Mouse (Mus musculus): ENCODE data around the gene Sh2d4b. TPM values are rescaled to one million over a fixed set of nuclear protein-coding genes. Genes with fewer than 3 reads are reported as not detected.

Gene Sh2d4b
- 0.69 and 6.5 TPM in 2 replicates for polyA plus RNA-seq (2015; fragmentation: Nextera tagmentation; extraction: Ambion mirVana)

DNA sequence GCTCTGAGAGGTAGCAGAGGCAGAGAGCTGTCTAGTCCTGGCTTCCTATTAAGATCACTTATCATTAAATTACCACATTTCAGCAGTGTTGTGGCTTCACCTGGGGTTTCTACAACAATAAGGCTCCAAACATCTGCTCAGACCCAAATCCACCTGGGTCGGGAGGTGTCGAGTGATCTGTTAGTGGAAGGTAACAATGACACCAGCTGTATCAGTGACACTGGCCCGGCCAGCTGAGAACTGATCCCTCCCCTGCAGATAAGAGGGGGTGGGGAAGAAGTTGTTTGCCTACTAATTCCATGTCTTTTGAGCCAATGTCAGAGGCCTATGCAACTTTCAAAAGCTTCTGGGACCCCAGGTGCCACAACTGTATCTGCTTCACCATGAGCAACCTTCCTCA lies at the start of gene Sh2d4b:
Sh2d4b (minus strand) TSS at position 71 of the 400 bp plus-strand sequence.
- ATAC-seq (ENCODE audit: low FRiP score): no peak

GRCm38 (mm10) chr14:40942429-40942828 lies 49.4 kb upstream of the Sh2d4b start:
- H3K9ac ChIP-seq (replicated peaks): no peak overlapping the region
- H3K4me2 ChIP-seq: no peak overlapping the region
- WGBS: 90% methylated on average over 2 of the region's 2 CpGs
- H3K36me3 ChIP-seq: no peaks in the 10 kb centered on the region
- ATAC-seq (ENCODE audit: low FRiP score): no peak
- no peak overlapping the region for H3K27ac ChIP-seq (replicated peaks)
- H3K9me3 ChIP-seq (replicated peaks): no peaks in the 10 kb centered on the region
- no peaks in the 10 kb centered on the region for H3K27me3 ChIP-seq (replicated peaks)
- H3K4me1 ChIP-seq: no peaks in the 10 kb centered on the region
- H3K4me3 ChIP-seq (replicated peaks): no peak overlapping the region

More for the DNA sequence above, at the start of gene Sh2d4b:
- Histone ChIP-seq H3K9ac (replicated peaks) (no peak within 1 kb of the TSS), H3K4me3 (replicated peaks) (no peak within 1 kb of the TSS), H3K27me3 (replicated peaks) (no peaks in the 10 kb centered on the region), H3K36me3 (no peaks in the 10 kb centered on the region), H3K27ac (replicated peaks) (no peak within 1 kb of the TSS), H3K4me2 (no peak within 1 kb of the TSS; the same call in 1 of the 2 replicates), H3K9me3 (replicated peaks) (no peaks in the 10 kb centered on the region), H3K4me1 (peaks cover 9% of the 10 kb centered on the region)
- WGBS: 82% methylated on average over 3 of the region's 3 CpGs

GRCm38 (mm10) chr14:40938380-40938987 lies 45.4 kb upstream of the Sh2d4b start:
- Histone ChIP-seq H3K4me2 (no peak overlapping the region), H3K9ac (replicated peaks) (no peak overlapping the region), H3K27me3 (replicated peaks) (no peaks in the 10 kb centered on the region), H3K9me3 (replicated peaks) (no peaks in the 10 kb centered on the region), H3K4me1 (peaks cover 15% of the 10 kb centered on the region), H3K27ac (replicated peaks) (no peak overlapping the region), H3K4me3 (replicated peaks) (no peak overlapping the region), H3K36me3 (no peaks in the 10 kb centered on the region)
- ATAC-seq (ENCODE audit: low FRiP score): no peak
- 77% methylated on average over 11 of the region's 11 CpGs for WGBS

DNA sequence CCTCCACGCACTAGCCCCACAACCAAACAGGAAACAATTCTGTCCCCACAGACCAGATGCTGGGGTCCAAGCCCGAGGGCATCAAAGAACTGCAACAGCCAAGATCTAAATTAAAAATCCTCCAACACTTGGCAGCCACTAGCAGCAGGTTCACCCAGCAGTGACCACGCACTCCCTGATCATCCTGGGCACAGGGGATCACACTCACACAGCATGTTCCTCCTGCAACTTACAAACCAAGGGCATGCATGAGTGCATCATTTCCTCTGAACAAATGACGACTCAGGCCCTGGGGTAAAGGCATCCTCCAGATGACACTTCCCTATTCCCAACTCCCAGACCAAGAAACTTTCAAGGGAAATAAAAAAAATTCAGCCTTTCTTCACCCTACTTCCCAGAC lies 44.0 kb upstream of the Sh2d4b start:
- Histone ChIP-seq H3K36me3 (no peaks in the 10 kb centered on the region), H3K27me3 (replicated peaks) (no peaks in the 10 kb centered on the region), H3K4me2 (no peak overlapping the region), H3K9ac (replicated peaks) (no peak overlapping the region), H3K9me3 (replicated peaks) (no peaks in the 10 kb centered on the region), H3K27ac (replicated peaks) (no peak overlapping the region), H3K4me3 (replicated peaks) (no peak overlapping the region), H3K4me1 (peaks cover 15% of the 10 kb centered on the region)
- WGBS: 74% methylated on average over 4 of the region's 4 CpGs
- no peak for ATAC-seq (ENCODE audit: low FRiP score)

- WGBS: 87% methylated on average over 1 of the region's 1 CpGs
- Histone ChIP-seq H3K4me3 (replicated peaks) (no peak overlapping the region), H3K9me3 (replicated peaks) (no peaks in the 10 kb centered on the region), H3K36me3 (no peaks in the 10 kb centered on the region), H3K4me1 (peaks cover 26% of the 10 kb centered on the region), H3K9ac (replicated peaks) (no peak overlapping the region; the same call in 1 of the 2 replicates), H3K27ac (replicated peaks) (no peak overlapping the region), H3K4me2 (no peak overlapping the region), H3K27me3 (replicated peaks) (no peaks in the 10 kb centered on the region)
- ATAC-seq (ENCODE audit: low FRiP score): no peak
These were observed 42.4 kb upstream of the Sh2d4b start for GRCm38 (mm10) chr14:40935481-40935880.

GRCm38 (mm10) chr14:40935054-40935453 lies 42.0 kb upstream of the Sh2d4b start:
- Histone ChIP-seq H3K9ac (replicated peaks) (no peak overlapping the region; the same call in 1 of the 2 replicates), H3K27me3 (replicated peaks) (no peaks in the 10 kb centered on the region), H3K4me2 (no peak overlapping the region), H3K4me1 (peaks cover 29% of the 10 kb centered on the region), H3K4me3 (replicated peaks) (no peak overlapping the region), H3K27ac (replicated peaks) (no peak overlapping the region), H3K9me3 (replicated peaks) (no peaks in the 10 kb centered on the region), H3K36me3 (no peaks in the 10 kb centered on the region)
- no peak for ATAC-seq (ENCODE audit: low FRiP score)
- 63% methylated on average over 2 of the region's 2 CpGs for WGBS

DNA sequence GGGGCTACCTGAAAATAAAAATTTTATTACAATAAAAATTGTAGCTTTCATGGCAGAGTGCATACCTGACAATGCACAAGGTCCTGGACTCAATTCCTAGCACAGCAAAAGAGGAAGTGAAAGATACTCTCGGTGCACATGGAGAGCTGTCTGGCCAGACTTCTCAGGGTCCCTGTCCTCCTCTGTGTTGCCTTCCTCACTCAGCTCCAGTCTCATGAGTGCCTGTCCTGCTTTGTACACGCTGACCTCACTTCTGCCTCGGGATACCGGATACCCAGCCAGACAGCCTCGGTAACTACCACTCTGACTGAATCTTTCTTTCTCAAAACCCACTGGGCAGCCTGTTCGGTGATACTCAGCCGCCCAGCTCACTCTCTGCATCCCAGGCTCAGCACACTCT lies 40.3 kb upstream of the Sh2d4b start:
- H3K9me3 ChIP-seq (replicated peaks): no peaks in the 10 kb centered on the region
- no peak overlapping the region for H3K4me3 ChIP-seq (replicated peaks)
- H3K36me3 ChIP-seq: no peaks in the 10 kb centered on the region
- H3K27me3 ChIP-seq (replicated peaks): no peaks in the 10 kb centered on the region
- no peak overlapping the region for H3K27ac ChIP-seq (replicated peaks)
- H3K4me2 ChIP-seq: no peak overlapping the region
- ATAC-seq (ENCODE audit: low FRiP score): no peak
- 87% methylated on average over 7 of the region's 7 CpGs for WGBS
- H3K9ac ChIP-seq (replicated peaks): no peak overlapping the region
- peaks cover 34% of the 10 kb centered on the region for H3K4me1 ChIP-seq

- no peak overlapping the region for H3K9ac ChIP-seq (replicated peaks)
- H3K4me2 ChIP-seq: no peak overlapping the region
- H3K9me3 ChIP-seq (replicated peaks): no peaks in the 10 kb centered on the region
- no peak overlapping the region for H3K4me3 ChIP-seq (replicated peaks)
- no peaks in the 10 kb centered on the region for H3K36me3 ChIP-seq
- 92% methylated on average over 9 of the region's 9 CpGs for WGBS
- no peaks in the 10 kb centered on the region for H3K27me3 ChIP-seq (replicated peaks)
- no peak overlapping the region; the same call in 1 of the 2 replicates for H3K27ac ChIP-seq (replicated peaks)
- peaks cover 37% of the 10 kb centered on the region for H3K4me1 ChIP-seq
- no peak for ATAC-seq (ENCODE audit: low FRiP score)
These were observed 39.2 kb upstream of the Sh2d4b start for GRCm38 (mm10) chr14:40932225-40932624.

DNA sequence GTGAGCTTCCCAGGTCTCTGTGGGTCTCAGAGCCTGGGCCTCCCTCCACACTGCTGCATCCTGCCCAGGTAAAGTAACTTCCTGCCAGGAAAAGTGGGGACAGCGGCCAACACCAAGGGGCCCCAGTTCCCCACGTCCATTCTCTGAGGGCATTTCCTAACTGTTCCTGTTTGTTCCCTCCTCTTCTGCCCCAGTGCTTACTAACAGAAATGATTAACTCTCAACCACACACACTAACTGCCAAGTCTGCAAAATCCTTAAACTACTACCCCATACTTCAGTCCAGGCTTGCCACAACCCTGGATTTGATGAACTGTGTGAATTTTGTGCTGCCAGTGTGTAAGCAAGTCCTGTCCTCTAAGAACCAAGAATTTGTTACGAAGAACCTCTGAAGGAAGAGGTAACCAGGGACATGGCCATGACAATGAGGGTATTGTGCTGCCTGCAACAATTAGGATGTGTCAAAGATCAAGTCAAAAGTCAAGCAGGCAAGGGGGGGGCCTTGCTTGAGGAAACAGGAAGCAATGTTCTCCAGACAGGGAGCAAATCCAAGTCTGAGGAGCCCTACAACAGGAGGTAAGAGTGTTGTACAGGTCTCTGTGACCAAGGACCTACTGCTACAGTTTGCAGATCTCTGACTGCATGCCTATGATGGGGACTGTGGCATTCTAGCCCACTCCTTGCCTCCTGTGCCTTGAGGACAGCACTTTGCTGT lies 38.2 kb upstream of the Sh2d4b start:
- Histone ChIP-seq H3K9me3 (replicated peaks) (no peaks in the 10 kb centered on the region), H3K4me1 (peaks cover 37% of the 10 kb centered on the region), H3K4me2 (no peak overlapping the region), H3K36me3 (no peaks in the 10 kb centered on the region), H3K4me3 (replicated peaks) (no peak overlapping the region), H3K27ac (replicated peaks) (no peak overlapping the region), H3K27me3 (replicated peaks) (no peaks in the 10 kb centered on the region), H3K9ac (replicated peaks) (no peak overlapping the region)
- ATAC-seq (ENCODE audit: low FRiP score): no peak
- 53% methylated on average over 3 of the region's 3 CpGs for WGBS

DNA sequence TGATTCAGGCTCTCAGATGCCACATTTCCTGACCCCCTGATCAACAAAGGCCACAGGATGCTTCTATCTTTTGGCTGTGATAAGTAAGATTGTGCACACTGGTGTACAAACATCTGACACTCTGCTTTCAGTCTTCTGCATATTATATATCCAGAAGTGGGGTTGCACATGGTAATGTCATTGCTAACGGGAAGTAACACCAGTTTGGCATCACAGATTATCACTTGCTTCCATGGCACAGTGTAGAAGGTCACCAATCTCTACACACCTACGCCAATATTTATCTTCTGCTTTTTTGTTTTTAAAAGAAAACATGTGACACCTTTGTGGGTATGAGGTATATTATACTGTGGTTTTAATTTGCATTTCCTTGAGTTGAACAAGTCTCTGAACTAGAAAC lies 36.9 kb upstream of the Sh2d4b start:
- WGBS: 93% methylated on average over 2 of the region's 2 CpGs
- no peaks in the 10 kb centered on the region for H3K36me3 ChIP-seq

DNA sequence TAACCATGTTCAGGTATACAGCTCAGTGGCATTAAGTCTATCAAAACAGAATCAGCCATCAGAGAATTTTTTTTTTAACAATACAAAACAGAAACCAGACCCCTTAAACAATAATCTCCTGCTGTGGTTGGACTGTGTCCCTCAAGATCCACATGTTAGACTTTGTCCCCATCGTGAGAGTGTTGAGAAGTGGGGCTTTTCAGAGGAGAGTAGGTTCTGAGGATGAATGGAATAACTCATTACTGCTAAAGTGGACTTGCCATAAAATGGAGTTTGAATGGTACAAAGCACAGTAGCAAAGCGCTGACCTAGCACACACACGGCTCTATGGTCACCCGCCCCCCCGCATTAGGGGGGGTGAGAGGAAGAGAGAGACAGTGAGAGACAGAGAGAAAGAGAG lies 35.8 kb upstream of the Sh2d4b start:
- H3K4me3 ChIP-seq (replicated peaks): no peak overlapping the region
- H3K9me3 ChIP-seq (replicated peaks): no peaks in the 10 kb centered on the region
- no peak for ATAC-seq (ENCODE audit: low FRiP score)
- H3K36me3 ChIP-seq: no peaks in the 10 kb centered on the region
- no peak overlapping the region for H3K27ac ChIP-seq (replicated peaks)
- WGBS: 43% methylated on average over 5 of the region's 5 CpGs
- H3K4me2 ChIP-seq: no peak overlapping the region
- no peak overlapping the region for H3K9ac ChIP-seq (replicated peaks)
- peaks cover 29% of the 10 kb centered on the region for H3K4me1 ChIP-seq
- no peaks in the 10 kb centered on the region for H3K27me3 ChIP-seq (replicated peaks)

More for the DNA sequence above, 36.9 kb upstream of the Sh2d4b start:
- no peak overlapping the region for H3K4me3 ChIP-seq (replicated peaks)
- no peaks in the 10 kb centered on the region for H3K9me3 ChIP-seq (replicated peaks)
- H3K4me2 ChIP-seq: no peak overlapping the region
- no peak for ATAC-seq (ENCODE audit: low FRiP score)
- H3K27ac ChIP-seq (replicated peaks): no peak overlapping the region
- H3K27me3 ChIP-seq (replicated peaks): no peaks in the 10 kb centered on the region
- no peak overlapping the region for H3K9ac ChIP-seq (replicated peaks)
- H3K4me1 ChIP-seq: peaks cover 28% of the 10 kb centered on the region

DNA sequence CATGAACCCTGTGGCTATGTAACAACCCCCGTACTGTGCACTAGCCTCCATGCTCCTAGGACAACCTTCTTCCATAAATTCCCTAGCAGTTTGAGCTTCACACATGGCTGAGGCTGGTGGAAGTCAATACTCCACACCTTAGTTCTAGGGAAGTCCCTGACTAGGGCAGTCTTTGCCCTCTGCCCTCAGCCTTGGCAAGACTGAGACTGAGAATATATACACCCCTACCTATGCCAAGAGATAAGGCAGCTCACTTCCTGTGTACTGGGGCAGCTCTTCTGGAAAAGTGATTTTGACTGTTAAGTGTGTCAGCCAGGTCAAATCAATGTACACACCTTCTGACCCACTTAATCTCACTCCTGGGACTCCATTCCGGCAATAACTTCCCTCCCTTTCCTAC lies 34.0 kb upstream of the Sh2d4b start:
- no peak overlapping the region for H3K4me2 ChIP-seq
- no peak overlapping the region for H3K27ac ChIP-seq (replicated peaks)
- 86% methylated on average over 2 of the region's 2 CpGs for WGBS
- H3K36me3 ChIP-seq: no peaks in the 10 kb centered on the region
- no peak overlapping the region for H3K9ac ChIP-seq (replicated peaks)
- H3K4me1 ChIP-seq: peaks cover 29% of the 10 kb centered on the region
- H3K9me3 ChIP-seq (replicated peaks): no peaks in the 10 kb centered on the region
- H3K27me3 ChIP-seq (replicated peaks): no peaks in the 10 kb centered on the region
- no peak overlapping the region for H3K4me3 ChIP-seq (replicated peaks)
- no peak for ATAC-seq (ENCODE audit: low FRiP score)

Measured in neural tube, embryonic 15.5 days (tissue).